Mouse (Mus musculus) spleen, adult 2 months (tissue): ENCODE data around the gene Rps6kl1. TPM values are rescaled to one million over a fixed set of nuclear protein-coding genes. Genes with fewer than 3 reads are reported as not detected.
A peak's percentile ranks its signal among the peaks of the same experiment; 100 is the strongest.

Experiments
- DNase-seq, 2 experiments: peaks; one replicate each; pipeline versions ENCODE4 v3.0.0 to v3.0.0-alpha.2; 2012 to 2021; ENCODE audit warnings: low spot score in 2 of 2, low read depth in 1 of 2
- H3K27ac ChIP-seq: fragments of 200-500 bp; 2 replicates; pipeline ENCODE4 v1.5.1; 2012; ENCODE audit warnings: low read length, inconsistent platforms; ENCODE audit not compliant: insufficient read depth
- H3K27me3 ChIP-seq: fragments of 200-500 bp; 2 replicates; pipeline ENCODE4 v1.6.1; 2012; ENCODE audit warnings: mild to moderate bottlenecking, moderate library complexity, low read length, inconsistent platforms; ENCODE audit not compliant: control insufficient read depth, insufficient read depth
- H3K36me3 ChIP-seq: fragments of 200-500 bp; 2 replicates; pipeline ENCODE4 v1.6.1; 2012; ENCODE audit warnings: mild to moderate bottlenecking, low read length, inconsistent platforms; ENCODE audit not compliant: control insufficient read depth, insufficient read depth
- H3K4me1 ChIP-seq: fragments of 200-500 bp; 2 replicates; pipeline ENCODE4 v1.6.1; 2011; ENCODE audit warnings: inconsistent platforms; ENCODE audit not compliant: control insufficient read depth, insufficient read depth, insufficient read length
- H3K4me3 ChIP-seq: fragments of 200-500 bp; 2 replicates; pipeline ENCODE4 v1.5.1; 2011; ENCODE audit warnings: mild to moderate bottlenecking, inconsistent platforms; ENCODE audit not compliant: insufficient read depth, insufficient read length; ENCODE audit errors: extremely low read depth
- CTCF ChIP-seq: fragments of 200-500 bp; IDR thresholded peaks from 2 replicates; pipeline ENCODE4 v1.5.1; 2011; ENCODE audit warnings: mild to moderate bottlenecking, inconsistent platforms; ENCODE audit not compliant: insufficient read depth, insufficient read length, insufficient replicate concordance; ENCODE audit errors: extremely low read depth
- POLR2A ChIP-seq: fragments of 200-500 bp; IDR thresholded peaks from 2 replicates; pipeline ENCODE4 v1.6.1; 2011; ENCODE audit warnings: low read depth, low read length, inconsistent platforms
- WGBS: fragments of 180-500 bp; shearing (Covaris S2); methylation state at CpG from one replicate; pipeline ENCODE4 v1.1.7; 2018; 5-methylcytosine and 5-hydroxymethylcytosine counted together
- polyA plus RNA-seq: library from polyadenylated mRNA; depleted of rRNA; stranded (reverse); fragments of >200 nt; gene quantifications from 2 replicates; pipeline ENCODE4 v1.2.3, GENCODE M21; 2012

Rps6kl1 gene
- polyA plus RNA-seq, 1 experiment = 0.53 TPM

DNA sequence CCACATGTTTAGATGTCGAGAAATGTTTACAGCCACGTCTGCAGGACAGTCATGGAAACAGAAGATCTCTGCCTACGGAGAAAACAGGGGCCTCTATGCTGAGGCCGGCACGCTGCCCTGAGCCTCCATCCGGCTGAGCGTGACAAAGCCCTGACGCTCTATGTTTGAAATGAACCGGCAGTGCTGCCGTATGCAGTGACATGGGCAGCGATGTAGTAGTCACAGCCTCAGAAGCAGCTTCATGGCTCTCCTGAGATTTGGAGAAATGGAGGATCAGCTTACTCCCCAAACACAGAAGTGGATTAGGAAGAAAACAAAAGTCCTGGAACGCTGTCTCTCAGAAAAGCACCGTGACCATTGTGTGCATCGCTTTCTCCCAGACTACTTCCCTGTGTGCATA is 50.1 kb downstream of the Rps6kl1 start:
- Histone ChIP-seq H3K4me1 (no peaks in the 10 kb centered on the region), H3K4me3 (no peak overlapping the region), H3K27me3 (no peaks in the 10 kb centered on the region), H3K27ac (no peak overlapping the region), H3K36me3 (no peaks in the 10 kb centered on the region)
- no peak for DNase-seq
- 91% methylated on average over 14 of the region's 14 CpGs for WGBS
- no peak for TF ChIP-seq POLR2A
- no peak for TF ChIP-seq CTCF

DNA sequence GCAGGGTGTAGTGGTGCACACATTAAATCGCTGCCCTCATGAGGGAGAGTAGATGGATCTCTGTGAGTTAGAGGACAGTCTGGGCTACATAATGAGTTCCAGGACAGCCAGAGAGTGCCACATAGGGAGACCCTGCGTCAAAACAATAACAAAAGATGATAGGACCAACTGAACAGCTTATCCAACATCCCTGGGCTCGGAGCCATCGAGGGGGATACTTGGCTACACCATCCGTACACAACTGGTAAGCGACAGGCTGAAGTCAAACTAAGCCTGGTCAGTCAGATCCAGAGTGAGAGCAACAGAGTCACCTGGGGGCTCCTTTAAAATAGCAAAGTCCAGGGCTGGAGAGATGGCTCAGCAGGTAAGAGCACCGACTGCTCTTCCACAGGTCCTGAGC is 55.2 kb downstream of the Rps6kl1 start:
- H3K27ac ChIP-seq = no peak overlapping the region
- WGBS = 96% methylated on average over 7 of the region's 7 CpGs
- no peaks in the 10 kb centered on the region for H3K4me1 ChIP-seq
- no peak overlapping the region for H3K4me3 ChIP-seq
- H3K36me3 ChIP-seq = no peaks in the 10 kb centered on the region
- TF ChIP-seq CTCF = no peak
- TF ChIP-seq POLR2A = no peak
- DNase-seq = no peak
- no peaks in the 10 kb centered on the region for H3K27me3 ChIP-seq

DNA sequence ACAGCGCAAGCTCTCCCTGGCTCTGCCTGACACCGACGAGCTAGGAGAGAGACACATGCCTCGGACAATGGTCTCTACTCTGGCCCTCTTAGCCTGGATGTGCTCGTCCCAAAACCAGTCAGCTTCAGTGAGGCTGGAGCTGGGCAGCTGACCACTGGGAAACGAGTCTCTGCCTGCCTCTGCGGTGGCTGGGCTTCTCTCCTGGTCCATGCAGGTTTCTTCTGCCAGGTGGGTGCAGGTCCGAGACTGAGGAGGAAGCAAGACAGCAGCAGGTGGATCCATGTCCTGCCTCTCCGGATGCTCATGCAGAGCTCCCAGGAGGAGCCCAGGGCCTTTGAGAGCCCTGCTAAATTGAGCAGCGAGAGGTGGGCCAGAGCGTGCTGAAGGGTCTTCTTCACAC is 55.9 kb downstream of the Rps6kl1 start:
- WGBS = 93% methylated on average over 11 of the region's 11 CpGs
- DNase-seq = no peak
- H3K4me1 ChIP-seq = no peaks in the 10 kb centered on the region
- TF ChIP-seq CTCF (no peak), POLR2A (no peak)
- no peak overlapping the region for H3K27ac ChIP-seq
- no peak overlapping the region for H3K4me3 ChIP-seq
- H3K27me3 ChIP-seq = no peaks in the 10 kb centered on the region
- H3K36me3 ChIP-seq = no peaks in the 10 kb centered on the region

DNA sequence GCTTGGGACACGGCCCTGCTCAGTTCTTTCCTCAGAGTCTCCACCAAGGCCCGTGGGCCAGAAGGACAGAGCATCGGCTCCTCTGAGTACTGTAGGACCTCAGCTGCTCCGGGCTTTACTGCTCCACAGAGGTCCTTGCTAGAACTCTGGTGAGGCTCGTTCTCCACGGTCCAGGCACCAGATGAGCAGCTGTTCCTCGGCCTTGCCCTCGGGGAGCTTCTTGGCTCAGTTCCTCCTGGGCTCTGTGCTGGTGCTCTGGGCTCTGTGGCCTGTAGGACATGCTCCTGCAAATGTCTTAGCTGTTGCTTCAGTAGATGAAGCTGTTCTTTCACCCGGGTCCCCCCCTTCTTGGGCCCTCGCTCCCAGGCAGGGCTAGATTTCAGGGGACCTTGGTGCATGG is 56.4 kb downstream of the Rps6kl1 start:
- no peaks in the 10 kb centered on the region for H3K36me3 ChIP-seq
- H3K27ac ChIP-seq = no peak overlapping the region
- TF ChIP-seq CTCF (no peak), POLR2A (no peak)
- no peaks in the 10 kb centered on the region for H3K4me1 ChIP-seq
- H3K4me3 ChIP-seq = no peak overlapping the region
- DNase-seq = no peak
- no peaks in the 10 kb centered on the region for H3K27me3 ChIP-seq
- WGBS = 81% methylated on average over 10 of the region's 10 CpGs

DNA sequence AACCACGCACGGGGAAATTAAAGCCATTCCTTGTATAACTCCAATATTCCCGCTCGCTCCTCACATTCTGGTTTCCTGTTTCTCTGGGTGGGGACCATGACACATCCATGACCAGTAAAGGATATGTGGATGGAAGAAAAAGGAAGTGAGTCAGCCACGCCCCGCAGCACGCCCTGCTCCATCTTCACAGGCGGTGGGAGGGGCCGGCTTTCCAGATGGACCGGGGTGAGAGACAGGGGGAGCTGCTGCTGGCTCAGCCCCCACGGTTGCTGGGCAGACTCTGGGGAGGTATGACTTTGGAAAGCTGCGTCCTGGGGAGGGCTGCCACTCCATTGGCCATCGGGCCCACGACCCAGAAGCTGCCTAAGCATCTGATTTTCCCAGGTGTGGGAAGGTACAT is 57.1 kb downstream of the Rps6kl1 start:
- Histone ChIP-seq H3K27ac (no peak overlapping the region), H3K4me1 (no peaks in the 10 kb centered on the region), H3K27me3 (no peaks in the 10 kb centered on the region), H3K4me3 (no peak overlapping the region), H3K36me3 (no peaks in the 10 kb centered on the region)
- TF ChIP-seq CTCF (no peak), POLR2A (no peak)
- WGBS = 49% methylated on average over 14 of the region's 14 CpGs
- no peak for DNase-seq

DNA sequence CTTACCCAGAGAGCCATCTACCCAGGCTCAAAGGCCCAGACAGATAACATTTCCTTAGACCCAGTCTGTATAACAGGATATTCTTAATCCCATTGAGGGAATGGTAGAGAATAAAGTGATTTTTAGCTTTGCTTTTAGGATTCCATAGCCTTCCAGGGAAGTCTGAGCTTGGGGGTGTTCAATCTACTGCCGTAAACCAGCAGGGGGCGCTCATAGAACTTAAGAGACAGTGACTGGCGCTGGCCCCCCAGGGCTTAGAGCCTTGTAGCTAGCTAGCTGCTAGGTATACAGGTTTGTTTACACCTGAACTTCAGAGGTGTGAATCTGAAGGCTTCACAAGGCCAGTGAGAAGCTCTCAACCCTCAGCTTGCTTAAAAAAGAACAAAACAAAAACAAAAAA is 58.9 kb downstream of the Rps6kl1 start:
- 5% methylated on average over 3 of the region's 3 CpGs for WGBS
- TF ChIP-seq POLR2A = no peak
- TF ChIP-seq CTCF = peak; percentile 63; the same call in 1 of the 2 replicates
- H3K4me3 ChIP-seq = no peak overlapping the region
- peak; percentile 48 to 68 for DNase-seq
- H3K36me3 ChIP-seq = 0 out of 2 replicates have a peak, but pooled peaks cover 2% of the 10 kb centered on the region
- no peaks in the 10 kb centered on the region for H3K4me1 ChIP-seq
- H3K27me3 ChIP-seq = no peaks in the 10 kb centered on the region
- H3K27ac ChIP-seq = no peak overlapping the region

DNA sequence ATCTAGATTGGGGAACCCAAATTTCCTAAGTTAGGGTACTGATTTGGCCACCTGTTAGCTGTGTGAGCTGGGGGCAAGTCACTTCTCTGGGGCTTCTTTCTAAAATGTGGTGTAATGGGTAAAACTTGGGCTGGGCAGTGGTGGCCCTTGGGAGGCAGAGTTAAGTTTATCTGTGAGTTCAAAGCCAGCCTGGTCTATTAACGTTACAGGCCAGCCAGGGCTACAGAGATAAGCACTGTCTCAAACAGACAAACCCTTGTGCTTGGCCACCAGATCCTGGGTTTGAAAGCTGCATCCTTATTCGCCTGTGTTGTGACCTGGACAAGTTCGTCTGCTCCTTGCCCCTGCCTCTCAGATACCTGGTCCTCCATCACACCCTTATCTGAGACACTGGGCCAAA is 59.9 kb downstream of the Rps6kl1 start:
- 82% methylated on average over 3 of the region's 3 CpGs for WGBS
- TF ChIP-seq POLR2A = no peak
- no peak for TF ChIP-seq CTCF
- DNase-seq = no peak

More for the DNA sequence above, 59.9 kb downstream of the Rps6kl1 start:
- H3K27ac ChIP-seq = no peak overlapping the region
- H3K27me3 ChIP-seq = no peaks in the 10 kb centered on the region
- H3K4me3 ChIP-seq = no peak overlapping the region
- no peaks in the 10 kb centered on the region for H3K4me1 ChIP-seq
- H3K36me3 ChIP-seq = 0 out of 2 replicates have a peak, but pooled peaks cover 2% of the 10 kb centered on the region
